Mouse (Mus musculus): ENCODE results near the gene Jade2. TPM values are rescaled to one million over a fixed set of nuclear protein-coding genes. Genes with fewer than 3 reads are reported as not detected.

The Jade2 gene
- polyA plus RNA-seq, 1 experiment from 2014 or later: 1.7 TPM

DNA sequence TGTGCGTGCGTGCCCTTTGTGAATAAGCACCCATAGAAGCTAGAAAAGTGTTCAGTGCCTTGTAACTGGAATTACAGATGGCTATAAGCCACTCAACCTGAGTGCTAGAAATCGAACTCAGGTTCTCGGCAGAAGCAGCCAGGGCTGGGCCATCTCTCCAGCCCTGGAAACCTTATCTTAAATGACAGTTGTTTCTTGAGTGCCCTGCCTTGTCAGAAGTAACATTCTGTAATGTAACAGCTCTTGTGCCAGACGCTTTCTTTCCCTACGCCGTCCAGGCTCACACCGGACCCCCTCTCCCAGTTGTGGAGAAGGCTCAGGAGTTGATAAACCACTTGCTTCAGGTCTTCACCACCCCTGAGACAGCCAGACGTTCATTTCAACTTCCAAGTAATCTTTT lies 16.8 kb downstream of the Jade2 start:
- Histone ChIP-seq H3K4me1 (ENCODE audit: control insufficient read depth, insufficient read depth, low read length) (peaks cover 7% of the 10 kb centered on the region; the same call in 1 of the 2 replicates), H3K27ac (ENCODE audit: low read length) (no peak overlapping the region), H3K4me3 (replicated peaks; ENCODE audit: low read length) (no peak overlapping the region), H3K9ac (ENCODE audit: low read length) (no peak overlapping the region), H3K4me2 (ENCODE audit: low read depth, low read length) (no peak overlapping the region), H3K36me3 (ENCODE audit: control insufficient read depth, insufficient read depth, low read length) (no peaks in the 10 kb centered on the region), H3K27me3 (ENCODE audit: control insufficient read depth, insufficient read depth, low read length) (no peaks in the 10 kb centered on the region), H3K9me3 (replicated peaks; ENCODE audit: control insufficient read depth, low read length) (no peaks in the 10 kb centered on the region)
- no peak for ATAC-seq (ENCODE audit: insufficient read depth, low FRiP score)
- 75% methylated on average over 9 of the region's 9 CpGs for WGBS

GRCm38 (mm10) chr11:51839973-51840372 lies 17.5 kb downstream of the Jade2 start:
- no peak overlapping the region for H3K27ac ChIP-seq (ENCODE audit: low read length)
- no peaks in the 10 kb centered on the region for H3K27me3 ChIP-seq (ENCODE audit: control insufficient read depth, insufficient read depth, low read length)
- no peaks in the 10 kb centered on the region for H3K9me3 ChIP-seq (replicated peaks; ENCODE audit: control insufficient read depth, low read length)
- 82% methylated on average over 11 of the region's 11 CpGs for WGBS
- no peak overlapping the region for H3K4me3 ChIP-seq (replicated peaks; ENCODE audit: low read length)
- no peaks in the 10 kb centered on the region for H3K36me3 ChIP-seq (ENCODE audit: control insufficient read depth, insufficient read depth, low read length)
- no peak overlapping the region for H3K4me2 ChIP-seq (ENCODE audit: low read depth, low read length)
- H3K9ac ChIP-seq (ENCODE audit: low read length): no peak overlapping the region
- peaks cover 7% of the 10 kb centered on the region; the same call in 1 of the 2 replicates for H3K4me1 ChIP-seq (ENCODE audit: control insufficient read depth, insufficient read depth, low read length)
- ATAC-seq (ENCODE audit: insufficient read depth, low FRiP score): no peak

DNA sequence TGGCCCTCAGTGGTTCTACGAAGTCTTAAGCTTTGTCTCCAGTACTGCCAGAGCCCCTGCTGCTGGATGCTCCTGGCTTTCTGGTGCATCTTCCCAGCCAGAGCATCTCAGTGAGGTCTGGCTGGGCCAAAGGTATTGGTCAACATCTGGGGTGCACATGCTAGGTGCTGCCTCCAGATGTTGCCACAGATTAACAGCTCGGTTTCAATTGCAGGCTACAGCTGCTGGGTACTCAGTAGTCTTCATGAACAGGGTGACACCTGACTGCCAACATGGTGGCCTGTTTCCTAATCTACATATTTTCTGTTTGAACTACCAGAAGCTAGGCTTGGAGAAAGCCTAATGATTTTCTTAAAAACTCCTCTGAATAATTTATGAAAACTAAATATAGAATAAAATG lies 18.3 kb downstream of the Jade2 start:
- no peak overlapping the region for H3K4me3 ChIP-seq (replicated peaks; ENCODE audit: low read length)
- WGBS: 68% methylated on average over 2 of the region's 2 CpGs

GRCm38 (mm10) chr11:51837164-51838153 lies 20.0 kb downstream of the Jade2 start:
- Histone ChIP-seq H3K36me3 (ENCODE audit: control insufficient read depth, insufficient read depth, low read length) (0 out of 2 replicates have a peak, but pooled peaks cover 2% of the 10 kb centered on the region), H3K27ac (ENCODE audit: low read length) (no peak overlapping the region), H3K4me1 (ENCODE audit: control insufficient read depth, insufficient read depth, low read length) (peaks cover 7% of the 10 kb centered on the region; the same call in 1 of the 2 replicates), H3K9ac (ENCODE audit: low read length) (no peak overlapping the region), H3K4me3 (replicated peaks; ENCODE audit: low read length) (no peak overlapping the region), H3K9me3 (replicated peaks; ENCODE audit: control insufficient read depth, low read length) (no peaks in the 10 kb centered on the region), H3K27me3 (ENCODE audit: control insufficient read depth, insufficient read depth, low read length) (no peaks in the 10 kb centered on the region), H3K4me2 (ENCODE audit: low read depth, low read length) (no peak overlapping the region)
- WGBS: 77% methylated on average over 8 of the region's 8 CpGs
- ATAC-seq (ENCODE audit: insufficient read depth, low FRiP score): no peak

More for the DNA sequence above, 18.3 kb downstream of the Jade2 start:
- no peak overlapping the region for H3K4me2 ChIP-seq (ENCODE audit: low read depth, low read length)
- 0 out of 2 replicates have a peak, but pooled peaks cover 2% of the 10 kb centered on the region for H3K36me3 ChIP-seq (ENCODE audit: control insufficient read depth, insufficient read depth, low read length)
- H3K27me3 ChIP-seq (ENCODE audit: control insufficient read depth, insufficient read depth, low read length): no peaks in the 10 kb centered on the region
- H3K9me3 ChIP-seq (replicated peaks; ENCODE audit: control insufficient read depth, low read length): no peaks in the 10 kb centered on the region
- H3K4me1 ChIP-seq (ENCODE audit: control insufficient read depth, insufficient read depth, low read length): peaks cover 7% of the 10 kb centered on the region; the same call in 1 of the 2 replicates
- ATAC-seq (ENCODE audit: insufficient read depth, low FRiP score): no peak
- no peak overlapping the region for H3K9ac ChIP-seq (ENCODE audit: low read length)
- no peak overlapping the region for H3K27ac ChIP-seq (ENCODE audit: low read length)

DNA sequence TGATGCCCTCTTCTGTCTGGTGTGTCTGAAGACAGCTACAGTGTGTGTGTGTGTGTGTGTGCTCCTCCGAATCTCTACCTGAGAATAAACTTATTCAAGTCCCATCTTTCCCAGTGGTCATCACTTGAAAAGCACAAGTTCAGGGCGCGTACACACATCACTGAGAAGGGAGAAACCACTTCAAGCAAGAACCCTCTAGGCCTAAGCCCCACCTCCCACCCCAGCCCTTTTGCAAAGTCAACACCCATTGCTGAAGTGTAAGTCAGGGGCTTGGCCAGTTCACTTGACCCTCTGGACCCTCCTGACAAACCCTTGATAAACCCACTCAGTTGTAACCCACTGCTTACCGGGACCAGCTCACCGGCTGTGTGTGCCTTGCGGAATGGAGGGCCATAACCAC lies 20.9 kb downstream of the Jade2 start:
- Histone ChIP-seq H3K4me1 (ENCODE audit: control insufficient read depth, insufficient read depth, low read length) (peaks cover 7% of the 10 kb centered on the region; the same call in 1 of the 2 replicates), H3K9me3 (replicated peaks; ENCODE audit: control insufficient read depth, low read length) (no peaks in the 10 kb centered on the region), H3K36me3 (ENCODE audit: control insufficient read depth, insufficient read depth, low read length) (0 out of 2 replicates have a peak, but pooled peaks cover 2% of the 10 kb centered on the region), H3K9ac (ENCODE audit: low read length) (no peak overlapping the region), H3K27me3 (ENCODE audit: control insufficient read depth, insufficient read depth, low read length) (no peaks in the 10 kb centered on the region), H3K4me2 (ENCODE audit: low read depth, low read length) (no peak overlapping the region), H3K4me3 (replicated peaks; ENCODE audit: low read length) (no peak overlapping the region), H3K27ac (ENCODE audit: low read length) (no peak overlapping the region)
- ATAC-seq (ENCODE audit: insufficient read depth, low FRiP score): no peak
- 86% methylated on average over 6 of the region's 6 CpGs for WGBS

DNA sequence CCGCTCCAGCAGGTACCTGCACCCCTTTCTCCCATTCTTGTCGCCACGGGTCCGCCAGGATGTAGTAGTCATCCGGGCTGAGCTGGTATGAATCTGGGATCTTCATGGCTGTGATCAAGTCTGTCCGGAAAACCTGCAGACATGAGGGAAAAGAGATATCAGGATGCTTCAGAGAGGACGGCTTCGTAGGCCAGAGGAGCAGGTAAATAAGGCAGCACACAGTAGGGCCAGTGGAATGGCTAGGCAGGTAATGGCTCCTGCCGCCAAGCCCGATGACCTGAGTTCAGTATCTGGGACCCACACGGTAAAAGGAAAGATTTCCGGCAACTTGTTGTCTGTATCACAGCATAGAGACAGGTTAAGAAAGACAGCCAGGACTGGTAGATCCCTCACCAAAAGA lies 21.9 kb downstream of the Jade2 start:
- 90% methylated on average over 12 of the region's 12 CpGs for WGBS
- no peak overlapping the region for H3K4me3 ChIP-seq (replicated peaks; ENCODE audit: low read length)

DNA sequence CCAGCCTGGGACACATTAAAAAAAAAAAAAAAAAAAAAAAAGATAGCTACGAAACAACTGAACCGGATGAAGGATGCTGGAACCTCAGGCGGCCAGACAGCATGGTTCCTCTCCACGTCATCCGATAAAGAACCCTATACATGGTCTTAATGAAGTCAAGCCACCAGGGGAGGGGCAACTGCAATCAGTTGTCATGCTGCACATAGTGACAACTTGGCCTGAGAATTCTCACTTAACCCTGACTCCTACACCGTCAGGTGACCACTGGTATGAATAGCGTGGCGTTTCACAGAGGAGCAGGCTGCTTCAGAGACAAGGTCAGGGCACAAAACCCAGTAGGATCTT lies 23.4 kb downstream of the Jade2 start:
- no peak for ATAC-seq (ENCODE audit: insufficient read depth, low FRiP score)
- 95% methylated on average over 8 of the region's 8 CpGs for WGBS

More for the DNA sequence above, 21.9 kb downstream of the Jade2 start:
- H3K36me3 ChIP-seq (ENCODE audit: control insufficient read depth, insufficient read depth, low read length): peaks cover 8% of the 10 kb centered on the region; the same call in 1 of the 2 replicates
- no peaks in the 10 kb centered on the region for H3K9me3 ChIP-seq (replicated peaks; ENCODE audit: control insufficient read depth, low read length)
- H3K9ac ChIP-seq (ENCODE audit: low read length): no peak overlapping the region
- no peak overlapping the region for H3K27ac ChIP-seq (ENCODE audit: low read length)
- H3K4me2 ChIP-seq (ENCODE audit: low read depth, low read length): no peak overlapping the region
- no peaks in the 10 kb centered on the region for H3K27me3 ChIP-seq (ENCODE audit: control insufficient read depth, insufficient read depth, low read length)
- H3K4me1 ChIP-seq (ENCODE audit: control insufficient read depth, insufficient read depth, low read length): peaks cover under 1% of the 10 kb centered on the region; the same call in 1 of the 2 replicates
- no peak for ATAC-seq (ENCODE audit: insufficient read depth, low FRiP score)

DNA sequence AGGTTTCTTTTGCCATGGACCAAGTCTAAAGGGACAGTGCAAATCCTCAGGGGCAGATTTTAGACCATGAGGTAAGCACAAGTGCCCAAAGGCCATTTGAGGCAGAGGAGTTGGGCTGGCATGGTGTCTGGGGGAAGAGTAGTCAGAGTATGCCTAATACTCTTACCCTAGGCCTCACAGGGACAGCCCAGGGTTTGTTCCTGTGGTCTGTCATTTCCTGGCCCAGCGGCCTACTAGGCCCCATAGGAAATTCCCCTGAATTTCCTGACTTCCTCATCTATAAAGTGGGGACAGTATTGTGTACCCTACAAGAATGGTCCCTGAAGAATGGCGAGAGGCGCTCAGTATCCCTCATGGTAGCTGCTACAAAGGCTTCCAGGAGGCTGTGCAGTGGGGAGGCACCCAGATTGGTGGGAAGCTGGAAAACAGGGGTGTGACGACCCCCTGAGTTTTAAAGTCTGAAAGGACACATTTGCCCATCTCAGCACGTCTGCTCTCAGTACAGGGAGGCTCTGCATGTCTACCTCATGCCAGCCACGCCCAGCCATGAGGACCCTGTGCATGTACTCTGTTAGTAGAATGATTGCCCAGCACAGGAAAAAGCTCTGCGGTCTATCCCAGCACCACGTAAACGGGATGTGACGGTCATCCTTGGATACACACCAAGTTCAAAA lies 23.9 kb downstream of the Jade2 start:
- ATAC-seq (ENCODE audit: insufficient read depth, low FRiP score): no peak
- Histone ChIP-seq H3K36me3 (ENCODE audit: control insufficient read depth, insufficient read depth, low read length) (peaks cover 9% of the 10 kb centered on the region; the same call in 1 of the 2 replicates), H3K4me1 (ENCODE audit: control insufficient read depth, insufficient read depth, low read length) (no peaks in the 10 kb centered on the region), H3K9ac (ENCODE audit: low read length) (no peak overlapping the region), H3K4me3 (replicated peaks; ENCODE audit: low read length) (no peak overlapping the region), H3K27ac (ENCODE audit: low read length) (no peak overlapping the region), H3K4me2 (ENCODE audit: low read depth, low read length) (no peak overlapping the region), H3K9me3 (replicated peaks; ENCODE audit: control insufficient read depth, low read length) (no peaks in the 10 kb centered on the region), H3K27me3 (ENCODE audit: control insufficient read depth, insufficient read depth, low read length) (no peaks in the 10 kb centered on the region)
- WGBS: 85% methylated on average over 10 of the region's 10 CpGs

More for the DNA sequence above, 23.4 kb downstream of the Jade2 start:
- Histone ChIP-seq H3K27ac (ENCODE audit: low read length) (no peak overlapping the region), H3K9me3 (replicated peaks; ENCODE audit: control insufficient read depth, low read length) (no peaks in the 10 kb centered on the region), H3K27me3 (ENCODE audit: control insufficient read depth, insufficient read depth, low read length) (no peaks in the 10 kb centered on the region), H3K9ac (ENCODE audit: low read length) (no peak overlapping the region), H3K36me3 (ENCODE audit: control insufficient read depth, insufficient read depth, low read length) (peaks cover 9% of the 10 kb centered on the region; the same call in 1 of the 2 replicates), H3K4me1 (ENCODE audit: control insufficient read depth, insufficient read depth, low read length) (no peaks in the 10 kb centered on the region), H3K4me2 (ENCODE audit: low read depth, low read length) (no peak overlapping the region), H3K4me3 (replicated peaks; ENCODE audit: low read length) (no peak overlapping the region)

- Histone ChIP-seq H3K4me3 (replicated peaks; ENCODE audit: low read length) (no peak overlapping the region), H3K4me2 (ENCODE audit: low read depth, low read length) (no peak overlapping the region), H3K36me3 (ENCODE audit: control insufficient read depth, insufficient read depth, low read length) (peaks cover 9% of the 10 kb centered on the region; the same call in 1 of the 2 replicates), H3K27ac (ENCODE audit: low read length) (no peak overlapping the region), H3K4me1 (ENCODE audit: control insufficient read depth, insufficient read depth, low read length) (no peaks in the 10 kb centered on the region), H3K27me3 (ENCODE audit: control insufficient read depth, insufficient read depth, low read length) (no peaks in the 10 kb centered on the region), H3K9ac (ENCODE audit: low read length) (no peak overlapping the region), H3K9me3 (replicated peaks; ENCODE audit: control insufficient read depth, low read length) (no peaks in the 10 kb centered on the region)
- ATAC-seq (ENCODE audit: insufficient read depth, low FRiP score): no peak
- 78% methylated on average over 5 of the region's 5 CpGs for WGBS
Observed at GRCm38 (mm10) chr11:51832992-51833391, 24.5 kb downstream of the Jade2 start.

Measured in stomach, embryonic 16.5 days (tissue).